Mouse (Mus musculus): ENCODE results near the gene Dnaja2. TPM values are rescaled to one million over a fixed set of nuclear protein-coding genes. Genes with fewer than 3 reads are reported as not detected.

Dnaja2 gene
- polyA plus RNA-seq (2015; fragmentation: Nextera tagmentation; extraction: Ambion mirVana): 103 and 123 TPM in 2 replicates

GRCm38 (mm10) chr8:85555181-85556145 lies at the start of gene Dnaja2:
Gene Dnaja2, minus strand, starts transcription at chr8:85555344.
- Histone ChIP-seq H3K4me1 (replicated peaks) (peaks cover 47% of the 10 kb centered on the region), H3K9ac (peak within 1 kb of the TSS; percentile 97), H3K27me3 (no peaks in the 10 kb centered on the region), H3K9me3 (replicated peaks) (no peaks in the 10 kb centered on the region), H3K36me3 (peaks cover 26% of the 10 kb centered on the region), H3K4me3 (replicated peaks) (peak within 1 kb of the TSS; percentile 95), H3K27ac (peak within 1 kb of the TSS; percentile 91), H3K4me2 (peak within 1 kb of the TSS; percentile 85)
- under 1% methylated on average over 77 of the region's 77 CpGs for WGBS (ENCODE audit: insufficient replicate concordance)
- DNase-seq: peak; percentile 75
- ATAC-seq (ENCODE audit: low read depth): peak; percentile 92

GRCm38 (mm10) chr8:85604201-85604600 lies 49.1 kb upstream of the Dnaja2 start:
- WGBS (ENCODE audit: insufficient replicate concordance): 52% methylated on average over 4 of the region's 4 CpGs
- Histone ChIP-seq H3K9ac (no peak overlapping the region), H3K4me3 (replicated peaks) (no peak overlapping the region), H3K27me3 (no peaks in the 10 kb centered on the region), H3K27ac (0 out of 2 replicates have a peak overlapping the region, but pooled peaks have one; percentile 11), H3K36me3 (no peaks in the 10 kb centered on the region), H3K9me3 (replicated peaks) (no peaks in the 10 kb centered on the region), H3K4me1 (replicated peaks) (0 out of 2 replicates have a peak, but pooled peaks cover 2% of the 10 kb centered on the region), H3K4me2 (no peak overlapping the region)
- DNase-seq (no peak), ATAC-seq (ENCODE audit: low read depth) (peak; percentile 58)

- H3K27ac ChIP-seq: no peak overlapping the region
- no peak overlapping the region for H3K4me3 ChIP-seq (replicated peaks)
- H3K4me2 ChIP-seq: no peak overlapping the region
- H3K9me3 ChIP-seq (replicated peaks): no peaks in the 10 kb centered on the region
- H3K27me3 ChIP-seq: no peaks in the 10 kb centered on the region
- DNase-seq: peak; percentile 4
- ATAC-seq (ENCODE audit: low read depth): no peak
- 0 out of 2 replicates have a peak, but pooled peaks cover 2% of the 10 kb centered on the region for H3K4me1 ChIP-seq (replicated peaks)
- 29% methylated on average over 8 of the region's 8 CpGs for WGBS (ENCODE audit: insufficient replicate concordance)
- no peak overlapping the region for H3K9ac ChIP-seq
- H3K36me3 ChIP-seq: no peaks in the 10 kb centered on the region
Measured at GRCm38 (mm10) chr8:85603203-85603895, 48.2 kb upstream of the Dnaja2 start.

DNA sequence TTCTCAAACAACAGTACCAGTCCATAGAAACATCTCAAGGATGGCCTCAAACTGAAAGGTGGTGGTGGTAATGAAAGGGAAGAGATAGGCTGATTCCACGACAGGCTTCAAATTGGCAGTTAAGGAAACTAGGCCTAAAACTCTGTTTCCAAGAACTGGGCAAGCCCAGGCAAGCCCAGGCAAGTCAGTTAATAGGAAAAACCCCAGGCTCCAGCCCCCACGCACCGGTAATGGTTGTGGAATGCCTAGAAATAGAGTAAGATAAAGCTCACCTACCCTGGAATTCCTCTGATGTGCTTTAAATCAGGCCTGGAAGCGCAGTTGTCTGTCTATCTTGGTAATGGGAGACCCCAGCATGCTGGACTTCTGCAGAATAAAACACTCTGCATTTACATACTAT lies 47.6 kb upstream of the Dnaja2 start:
- Histone ChIP-seq H3K4me3 (replicated peaks) (no peak overlapping the region), H3K27ac (no peak overlapping the region), H3K36me3 (no peaks in the 10 kb centered on the region), H3K27me3 (no peaks in the 10 kb centered on the region), H3K9ac (no peak overlapping the region), H3K9me3 (replicated peaks) (no peaks in the 10 kb centered on the region), H3K4me2 (no peak overlapping the region), H3K4me1 (replicated peaks) (0 out of 2 replicates have a peak, but pooled peaks cover 2% of the 10 kb centered on the region)
- ATAC-seq (ENCODE audit: low read depth): no peak
- WGBS (ENCODE audit: insufficient replicate concordance): 53% methylated on average over 4 of the region's 4 CpGs
- DNase-seq: no peak

GRCm38 (mm10) chr8:85601741-85602140 lies 46.6 kb upstream of the Dnaja2 start:
- Histone ChIP-seq H3K36me3 (no peaks in the 10 kb centered on the region), H3K4me2 (no peak overlapping the region), H3K4me1 (replicated peaks) (0 out of 2 replicates have a peak, but pooled peaks cover 2% of the 10 kb centered on the region), H3K9ac (no peak overlapping the region), H3K27me3 (no peaks in the 10 kb centered on the region), H3K27ac (no peak overlapping the region), H3K4me3 (replicated peaks) (no peak overlapping the region), H3K9me3 (replicated peaks) (no peaks in the 10 kb centered on the region)
- DNase-seq (no peak), ATAC-seq (ENCODE audit: low read depth) (no peak)
- WGBS (ENCODE audit: insufficient replicate concordance): 65% methylated on average over 8 of the region's 8 CpGs

DNA sequence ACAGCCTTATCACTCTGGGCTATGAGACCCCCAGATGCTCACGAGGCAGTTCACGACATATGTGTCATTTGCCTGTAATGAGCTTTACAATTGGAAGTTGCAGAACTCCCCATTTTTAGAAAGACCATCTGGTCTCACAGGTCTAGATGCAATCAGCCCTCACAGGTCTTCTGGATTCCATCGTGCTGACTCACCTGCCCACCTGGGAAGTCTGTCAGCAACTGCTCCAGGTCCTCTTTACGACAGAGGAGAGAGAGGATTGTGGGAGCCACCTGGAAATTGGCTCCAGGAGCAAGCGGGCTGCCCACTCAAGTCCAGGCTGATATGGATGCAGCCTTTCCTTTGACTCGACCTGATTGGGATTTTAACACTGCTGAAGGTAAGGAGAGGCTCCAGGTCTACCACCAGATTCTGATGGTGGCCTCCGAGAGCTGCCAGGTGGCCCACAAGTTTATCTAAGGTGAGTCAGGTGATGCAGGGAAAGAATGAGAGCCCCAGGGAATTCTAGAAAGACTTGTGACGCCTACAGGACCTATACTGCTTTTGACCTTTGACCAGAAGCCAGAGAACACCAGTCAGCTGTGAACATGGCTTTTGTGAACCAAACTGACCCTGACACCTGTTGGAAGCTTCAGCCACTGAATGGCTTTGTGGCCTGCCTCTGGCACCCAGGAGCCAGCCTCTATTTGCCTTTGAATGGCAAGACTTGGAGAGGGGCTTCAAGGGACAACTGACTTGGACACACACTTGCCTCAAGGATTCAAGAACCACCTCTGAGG lies 42.5 kb upstream of the Dnaja2 start:
- no peak overlapping the region for H3K9ac ChIP-seq
- ATAC-seq (ENCODE audit: low read depth): no peak
- H3K27ac ChIP-seq: no peak overlapping the region
- 47% methylated on average over 8 of the region's 8 CpGs for WGBS (ENCODE audit: insufficient replicate concordance)
- no peak overlapping the region for H3K4me3 ChIP-seq (replicated peaks)
- H3K9me3 ChIP-seq (replicated peaks): no peaks in the 10 kb centered on the region
- no peak for DNase-seq
- no peaks in the 10 kb centered on the region for H3K4me1 ChIP-seq (replicated peaks)
- H3K27me3 ChIP-seq: no peaks in the 10 kb centered on the region
- no peaks in the 10 kb centered on the region for H3K36me3 ChIP-seq
- H3K4me2 ChIP-seq: no peak overlapping the region

- Histone ChIP-seq H3K4me1 (replicated peaks) (no peaks in the 10 kb centered on the region), H3K27me3 (no peaks in the 10 kb centered on the region), H3K36me3 (no peaks in the 10 kb centered on the region), H3K9me3 (replicated peaks) (no peaks in the 10 kb centered on the region), H3K4me2 (no peak overlapping the region), H3K4me3 (replicated peaks) (no peak overlapping the region), H3K27ac (no peak overlapping the region), H3K9ac (no peak overlapping the region)
- DNase-seq (no peak), ATAC-seq (ENCODE audit: low read depth) (peak; percentile 76)
- WGBS (ENCODE audit: insufficient replicate concordance): 51% methylated on average over 6 of the region's 6 CpGs
Measured at GRCm38 (mm10) chr8:85595391-85595790, 40.2 kb upstream of the Dnaja2 start.

- ATAC-seq (ENCODE audit: low read depth): peak; percentile 50
- no peaks in the 10 kb centered on the region for H3K36me3 ChIP-seq
- H3K9me3 ChIP-seq (replicated peaks): no peaks in the 10 kb centered on the region
- no peak for DNase-seq
- H3K27me3 ChIP-seq: no peaks in the 10 kb centered on the region
- H3K4me1 ChIP-seq (replicated peaks): no peaks in the 10 kb centered on the region
- 24% methylated on average over 3 of the region's 3 CpGs for WGBS (ENCODE audit: insufficient replicate concordance)
- H3K9ac ChIP-seq: no peak overlapping the region
- H3K4me3 ChIP-seq (replicated peaks): no peak overlapping the region
- no peak overlapping the region for H3K4me2 ChIP-seq
- H3K27ac ChIP-seq: no peak overlapping the region
Measured at GRCm38 (mm10) chr8:85594983-85595382, 39.8 kb upstream of the Dnaja2 start.

DNA sequence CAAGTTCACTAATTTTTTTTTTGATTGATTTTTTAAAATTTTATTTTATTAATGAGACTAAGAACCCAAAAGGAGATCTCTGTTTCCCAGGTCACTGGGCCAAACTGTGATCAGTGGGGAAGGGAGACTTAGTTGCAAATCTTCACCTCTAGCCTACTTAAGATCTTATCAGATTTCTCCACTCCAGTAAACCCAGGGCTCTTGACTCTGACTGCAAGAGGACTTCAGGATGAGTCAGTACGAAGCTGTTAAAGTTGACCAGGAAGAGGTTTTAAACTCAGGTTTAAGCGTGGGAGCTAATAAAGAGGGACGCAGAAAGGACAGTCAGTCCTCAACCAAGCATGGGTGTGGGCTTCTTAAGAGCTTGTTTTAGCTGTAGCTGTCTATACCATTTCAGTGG lies 38.2 kb upstream of the Dnaja2 start:
- no peak overlapping the region for H3K27ac ChIP-seq
- H3K9me3 ChIP-seq (replicated peaks): no peaks in the 10 kb centered on the region
- DNase-seq (no peak), ATAC-seq (ENCODE audit: low read depth) (no peak)
- 56% methylated on average over 3 of the region's 3 CpGs for WGBS (ENCODE audit: insufficient replicate concordance)
- no peaks in the 10 kb centered on the region for H3K27me3 ChIP-seq
- H3K36me3 ChIP-seq: no peaks in the 10 kb centered on the region
- no peaks in the 10 kb centered on the region for H3K4me1 ChIP-seq (replicated peaks)
- H3K4me3 ChIP-seq (replicated peaks): no peak overlapping the region
- H3K4me2 ChIP-seq: no peak overlapping the region
- H3K9ac ChIP-seq: no peak overlapping the region

DNA sequence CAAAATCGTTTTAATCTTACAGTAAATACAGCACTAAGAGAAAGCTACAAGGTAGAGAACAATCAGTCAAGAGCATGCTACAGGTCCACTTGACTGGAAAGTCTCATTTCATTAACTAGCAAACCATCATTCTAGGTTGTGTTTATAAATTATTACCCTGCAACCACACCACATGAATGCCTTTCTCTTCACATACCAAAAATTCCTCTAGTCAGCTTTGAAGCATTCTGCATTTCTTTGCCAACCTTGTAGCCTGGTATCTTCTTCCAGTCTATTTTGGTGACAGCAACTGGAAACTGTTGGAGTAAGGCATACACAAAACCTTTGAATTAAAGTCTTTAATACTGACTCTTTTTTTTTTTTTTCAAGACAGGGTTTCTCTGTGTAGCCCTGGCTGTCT lies 36.4 kb upstream of the Dnaja2 start:
- ATAC-seq (ENCODE audit: low read depth) (no peak), DNase-seq (no peak)
- no peak overlapping the region for H3K9ac ChIP-seq
- H3K36me3 ChIP-seq: no peaks in the 10 kb centered on the region
- no peaks in the 10 kb centered on the region for H3K9me3 ChIP-seq (replicated peaks)
- H3K27ac ChIP-seq: no peak overlapping the region
- H3K4me1 ChIP-seq (replicated peaks): no peaks in the 10 kb centered on the region
- H3K4me2 ChIP-seq: no peak overlapping the region
- H3K4me3 ChIP-seq (replicated peaks): no peak overlapping the region
- no peaks in the 10 kb centered on the region for H3K27me3 ChIP-seq
- WGBS (ENCODE audit: insufficient replicate concordance): 53% methylated on average over 1 of the region's 1 CpGs

DNA sequence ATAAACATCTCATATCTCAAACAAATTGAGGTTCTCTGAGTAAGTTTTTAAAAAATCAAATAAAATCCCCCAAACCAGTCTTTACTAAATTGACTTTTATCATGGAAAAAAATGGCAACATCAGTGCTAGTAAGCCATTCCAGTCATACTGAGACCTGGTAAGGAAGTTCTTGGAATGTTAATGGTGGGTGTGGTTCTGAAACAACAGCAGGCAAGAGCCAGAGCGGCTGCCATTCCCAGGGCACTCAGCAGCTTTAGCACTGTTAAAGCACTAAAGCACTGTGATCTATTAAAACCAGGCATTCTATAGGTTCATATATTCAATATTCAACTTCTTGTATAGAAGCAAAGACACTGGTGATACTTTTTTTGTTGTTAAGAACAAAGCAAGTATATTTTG lies 35.1 kb upstream of the Dnaja2 start:
- no peaks in the 10 kb centered on the region for H3K36me3 ChIP-seq
- H3K4me3 ChIP-seq (replicated peaks): no peak overlapping the region
- H3K4me1 ChIP-seq (replicated peaks): no peaks in the 10 kb centered on the region
- H3K27me3 ChIP-seq: no peaks in the 10 kb centered on the region
- no peak overlapping the region for H3K27ac ChIP-seq
- H3K9me3 ChIP-seq (replicated peaks): no peaks in the 10 kb centered on the region
- WGBS (ENCODE audit: insufficient replicate concordance): 83% methylated on average over 1 of the region's 1 CpGs
- DNase-seq (no peak), ATAC-seq (ENCODE audit: low read depth) (no peak)
- no peak overlapping the region for H3K4me2 ChIP-seq
- no peak overlapping the region for H3K9ac ChIP-seq
